Mouse (Mus musculus) kidney, adult 18-20 months (tissue): ENCODE data around the gene Tmcc3.

Experiments
- DNase-seq: peaks from one replicate; pipeline ENCODE4 v3.0.0; 2021

Gene Tmcc3

DNA sequence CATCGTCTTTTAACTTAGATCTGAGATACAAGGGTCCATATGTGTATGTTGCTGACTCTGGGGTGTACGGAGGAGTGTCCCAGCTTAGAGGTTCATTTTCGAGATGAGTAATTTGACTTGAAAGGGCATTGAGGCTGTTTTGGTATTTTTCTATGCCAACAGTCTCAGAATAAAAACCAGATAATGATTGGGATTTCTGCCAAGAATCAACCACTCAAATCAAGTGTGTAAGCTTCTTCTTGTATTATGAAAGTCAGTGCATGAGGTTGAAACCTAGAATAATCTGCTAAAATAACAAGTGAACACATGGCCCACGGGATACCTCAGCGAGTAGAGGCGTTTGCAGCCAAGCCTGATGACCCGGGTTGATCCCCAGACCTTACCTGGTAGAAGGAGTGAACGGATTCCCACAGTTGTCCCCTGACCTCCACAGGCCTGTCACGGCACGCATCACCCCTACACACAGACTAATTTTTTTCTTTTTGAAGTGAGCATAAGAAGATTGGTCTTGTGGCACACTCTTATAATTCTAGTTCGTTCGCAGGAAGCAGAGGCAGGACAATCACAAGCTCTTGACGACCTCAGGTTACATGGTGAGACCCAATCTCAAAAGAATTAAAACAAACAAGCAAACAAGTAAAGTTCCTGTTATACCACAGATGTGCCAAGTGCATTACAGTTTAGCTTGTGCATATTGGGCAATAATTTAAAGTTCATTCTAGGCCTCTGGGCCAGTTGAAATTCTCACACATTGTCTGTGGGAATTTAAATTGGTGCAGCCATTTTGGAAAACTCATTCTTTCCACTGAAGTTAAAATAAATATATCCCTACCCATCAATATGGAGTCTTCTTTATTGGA, 165.8 kb downstream of the Tmcc3 start:
- DNase-seq: no peak

DNA sequence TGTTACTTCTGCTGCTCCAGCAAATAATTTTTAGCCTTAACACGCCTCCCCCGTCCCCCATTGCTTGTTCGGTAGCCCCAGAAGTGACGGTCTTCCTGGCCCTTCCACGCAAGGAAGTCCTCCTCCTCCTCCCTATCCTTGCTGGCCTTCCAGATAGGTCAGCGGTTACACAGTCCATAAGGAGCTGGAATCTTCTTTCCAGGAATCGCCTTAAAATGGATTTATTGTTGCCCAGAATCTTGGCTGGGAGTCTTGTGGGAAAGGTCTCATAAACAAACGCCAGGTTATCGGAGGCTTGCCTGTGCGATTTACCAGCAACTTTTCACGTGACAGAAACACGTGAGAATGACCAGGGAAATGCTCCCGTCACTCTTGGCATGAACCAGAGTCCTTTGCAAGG, 167.9 kb downstream of the Tmcc3 start:
- DNase-seq: peak; percentile 37

DNA sequence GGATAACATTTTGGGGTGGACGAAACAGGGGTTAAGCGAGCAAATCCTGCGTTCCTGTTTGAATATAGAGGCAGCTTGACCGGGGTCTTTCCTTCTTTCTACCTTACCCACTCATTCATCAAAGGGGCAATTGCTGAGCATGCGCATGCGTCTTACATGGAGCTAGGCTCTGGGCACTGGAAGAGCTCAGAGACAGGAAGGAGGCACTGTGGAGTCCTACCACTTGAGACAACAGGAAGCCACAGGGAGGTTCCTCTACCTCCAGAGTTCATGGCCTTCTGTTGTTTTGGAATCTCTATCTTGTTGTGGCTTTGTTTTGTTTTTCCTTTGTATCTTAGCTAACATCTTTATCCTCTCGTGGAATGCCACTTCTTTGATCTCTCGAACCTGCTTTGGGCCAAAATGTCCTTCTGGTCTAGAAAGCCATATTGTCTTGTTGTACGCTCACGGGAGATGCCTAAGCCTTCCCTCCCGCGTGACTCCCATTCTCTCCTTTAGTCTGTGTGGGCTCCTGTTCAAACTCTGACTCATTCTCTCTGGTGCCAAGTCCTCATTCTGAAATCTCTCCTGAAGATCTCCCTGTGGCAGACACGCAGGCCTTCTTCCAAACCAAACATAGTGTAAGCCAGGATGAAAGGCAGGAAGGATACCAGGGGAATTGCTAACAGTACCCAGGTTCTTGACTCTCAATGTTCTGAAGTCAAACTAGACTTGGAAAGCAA, 168.8 kb downstream of the Tmcc3 start:
- DNase-seq: peak; percentile 57

DNA sequence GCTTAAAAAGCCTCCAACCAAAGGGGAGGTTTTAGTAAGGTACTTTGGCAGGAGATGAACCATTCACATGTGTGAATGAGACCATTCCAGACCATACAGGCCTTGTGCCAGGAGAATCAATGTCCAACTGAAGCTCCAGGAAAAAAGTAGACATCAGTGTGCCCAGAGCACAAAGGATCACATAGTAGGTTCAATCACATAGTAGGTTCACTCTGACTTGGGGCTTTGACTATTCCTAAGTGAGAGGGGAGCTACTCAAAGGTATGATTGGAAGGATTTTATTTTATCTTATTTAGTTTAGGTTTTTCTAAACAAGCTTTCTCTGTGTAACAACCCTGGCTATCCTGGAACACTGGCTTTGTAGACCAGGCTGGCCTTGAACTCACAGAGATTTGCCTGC, 169.9 kb downstream of the Tmcc3 start:
- DNase-seq: no peak

DNA sequence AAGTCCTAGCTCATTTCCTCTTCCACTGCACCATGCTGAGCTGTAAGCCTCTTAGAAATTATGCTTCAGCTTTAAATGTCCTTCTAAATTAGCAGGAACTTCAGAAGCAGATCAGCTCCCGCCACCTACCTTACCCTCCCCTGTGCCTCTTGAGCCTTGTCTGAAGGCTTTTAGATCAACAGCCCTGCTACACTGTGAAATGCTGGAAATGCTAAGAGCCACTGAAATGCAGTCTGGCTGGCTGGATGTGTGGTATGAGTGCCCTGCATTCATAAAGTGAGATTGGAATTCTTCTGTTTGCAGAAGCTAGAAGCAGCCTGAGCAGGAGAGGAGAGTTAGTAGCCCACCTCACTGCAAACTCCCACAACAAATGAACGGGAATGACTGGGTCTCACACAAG, 174.4 kb downstream of the Tmcc3 start:
- no peak for DNase-seq

DNA sequence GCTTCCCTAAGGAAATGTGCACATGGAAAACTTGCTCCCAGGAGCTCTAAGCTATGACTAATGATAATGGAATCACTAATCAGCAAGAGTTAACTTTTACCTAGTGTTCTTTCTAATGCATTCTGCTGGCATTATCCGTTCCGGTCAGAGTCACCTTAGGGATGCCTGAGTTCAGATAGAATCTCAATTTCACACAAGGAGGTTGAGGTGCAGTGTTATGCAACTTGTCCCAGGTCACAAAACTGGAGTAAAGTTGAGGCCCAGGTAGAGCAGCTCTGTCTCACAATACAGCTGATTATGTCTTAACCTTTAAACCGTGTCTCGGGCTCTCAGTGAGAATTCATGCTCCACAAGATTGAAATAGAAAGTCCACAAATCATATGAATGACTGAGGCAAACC, 177.8 kb downstream of the Tmcc3 start:
- DNase-seq: no peak

DNA sequence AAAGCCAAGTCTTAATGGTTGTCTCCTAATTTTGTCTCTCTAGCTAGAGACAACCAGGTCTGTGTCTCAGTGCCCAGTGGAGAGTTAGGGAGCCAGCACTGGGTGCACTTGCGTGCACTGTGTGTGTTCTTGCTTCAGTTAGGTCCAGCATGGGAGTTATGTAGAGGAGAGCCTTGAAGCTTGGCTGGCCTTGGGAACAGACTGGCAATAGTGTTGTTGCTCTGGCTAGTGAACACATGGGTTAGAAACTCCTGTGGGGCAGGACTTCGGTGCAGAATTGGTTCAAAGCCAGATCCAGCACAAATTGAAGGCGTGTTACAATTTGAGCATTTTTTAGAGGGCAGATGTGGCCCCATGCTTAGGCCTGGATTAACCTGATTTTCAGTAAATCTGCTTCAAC, 179.3 kb downstream of the Tmcc3 start:
- DNase-seq: no peak

DNA sequence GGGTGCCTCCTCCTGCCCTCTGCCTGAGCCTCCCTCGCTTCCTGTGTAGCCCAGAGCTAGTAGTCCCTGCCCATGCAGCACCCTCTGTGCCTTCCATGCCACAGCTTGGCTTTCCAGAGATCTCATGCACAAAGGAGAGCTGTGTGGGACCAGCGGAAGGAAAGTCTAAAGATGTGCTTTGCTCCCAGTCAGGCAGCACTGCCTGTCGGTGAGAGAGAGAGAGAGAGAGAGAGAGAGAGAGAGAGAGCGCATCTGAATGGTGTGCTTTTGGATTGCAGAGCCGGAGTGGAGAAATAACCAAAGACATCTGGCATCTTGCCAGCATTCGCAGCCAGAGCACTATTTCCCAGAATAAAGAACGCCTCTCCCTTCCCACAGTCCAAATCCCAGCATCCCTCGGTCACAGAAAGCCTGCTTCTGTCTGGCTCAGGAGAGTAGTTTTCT, 182.7 kb downstream of the Tmcc3 start:
- peak; percentile 17 for DNase-seq

DNA sequence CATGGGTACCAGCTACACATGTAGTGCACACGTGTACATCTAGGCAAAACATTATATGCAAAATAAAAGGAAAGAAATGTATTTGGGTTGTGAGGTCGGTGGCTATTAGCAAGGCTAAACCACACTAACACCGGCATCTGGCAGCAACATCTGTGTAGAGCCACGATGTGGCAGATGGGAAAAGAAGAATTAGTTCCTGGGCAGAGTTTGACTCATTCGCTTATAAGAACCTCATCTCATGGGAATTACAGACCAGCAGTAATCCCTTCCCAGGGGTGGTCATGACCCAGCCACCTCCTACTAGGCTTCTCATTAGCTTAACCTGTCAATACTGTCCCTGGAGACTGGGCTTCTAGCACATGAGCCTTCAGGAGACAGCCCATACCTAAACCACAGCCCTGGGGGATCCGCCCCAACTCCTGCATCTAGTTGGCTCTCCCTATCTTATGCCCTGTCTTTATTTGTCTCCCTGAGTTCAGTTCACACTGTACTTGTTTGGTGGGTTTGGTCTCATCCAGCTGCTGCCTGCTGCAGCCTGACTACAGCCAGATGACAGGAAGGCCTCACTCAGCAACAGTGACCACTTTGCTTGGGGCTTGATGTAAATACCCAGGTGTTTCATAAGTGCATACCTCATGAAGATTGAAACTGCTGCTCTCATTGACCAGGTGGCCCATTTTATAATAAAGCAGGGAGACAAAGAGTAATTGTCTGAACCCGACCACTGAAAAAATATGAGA, 183.9 kb downstream of the Tmcc3 start:
- DNase-seq: no peak

DNA sequence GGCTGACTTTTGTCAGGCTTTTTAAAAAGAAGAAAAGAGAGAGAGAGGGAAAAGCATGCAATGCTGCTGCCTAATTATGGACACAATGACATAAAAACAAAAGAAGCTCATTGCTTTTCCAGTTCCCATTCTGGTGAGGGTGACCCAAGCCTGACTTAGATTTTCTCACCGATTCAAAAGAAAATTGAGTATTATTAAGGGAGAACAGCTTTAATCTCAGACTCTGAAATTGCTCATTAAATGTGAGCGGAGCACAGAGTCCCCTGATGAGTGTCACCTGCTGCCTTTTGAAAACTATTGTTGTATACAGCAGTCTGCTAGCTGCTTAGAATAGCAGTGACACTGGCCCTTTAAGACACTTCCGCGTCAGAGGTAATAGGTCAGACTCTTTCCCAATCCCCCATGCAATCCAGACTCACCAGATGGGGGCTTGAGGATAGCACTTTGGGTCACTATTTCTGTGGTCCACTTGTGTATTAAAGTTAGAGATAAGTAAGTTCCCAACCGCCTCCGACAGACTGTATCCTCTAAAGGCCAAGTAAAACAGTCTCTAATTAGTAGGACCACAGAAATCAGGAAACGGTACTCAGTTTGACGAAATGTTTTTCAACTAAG, 185.2 kb downstream of the Tmcc3 start:
- DNase-seq: no peak

DNA sequence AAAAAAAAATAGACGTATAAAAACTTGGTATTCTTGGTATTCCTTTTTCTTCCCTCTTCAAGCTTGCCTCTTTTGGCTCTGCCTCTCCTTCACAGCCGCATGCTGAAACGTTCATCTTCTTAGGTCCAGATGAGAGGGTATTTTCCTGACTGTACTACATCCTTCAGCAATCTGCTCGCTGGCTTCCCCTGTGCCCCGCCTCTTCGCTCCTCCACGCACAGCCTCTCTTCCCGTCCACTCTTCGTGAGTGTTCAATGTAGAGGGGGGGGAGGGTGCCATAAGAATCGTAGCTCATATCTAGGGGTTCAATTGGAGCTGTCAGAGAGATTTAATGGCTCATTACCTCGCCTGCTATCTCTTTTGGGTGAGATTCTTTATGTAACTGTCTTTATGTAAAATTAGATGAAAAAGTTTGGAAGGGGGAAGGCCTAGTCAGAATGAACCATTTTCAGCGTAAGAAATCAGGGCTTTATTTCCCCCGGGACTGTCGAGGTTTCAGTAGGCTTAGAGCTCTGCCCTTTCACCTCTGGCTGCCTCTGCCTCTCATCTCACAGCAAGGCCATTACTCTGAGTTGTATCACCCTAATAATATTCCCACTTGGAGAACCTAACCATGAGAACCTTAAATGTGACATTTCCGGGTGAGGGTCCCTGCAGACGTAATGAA, 188.6 kb downstream of the Tmcc3 start:
- no peak for DNase-seq

DNA sequence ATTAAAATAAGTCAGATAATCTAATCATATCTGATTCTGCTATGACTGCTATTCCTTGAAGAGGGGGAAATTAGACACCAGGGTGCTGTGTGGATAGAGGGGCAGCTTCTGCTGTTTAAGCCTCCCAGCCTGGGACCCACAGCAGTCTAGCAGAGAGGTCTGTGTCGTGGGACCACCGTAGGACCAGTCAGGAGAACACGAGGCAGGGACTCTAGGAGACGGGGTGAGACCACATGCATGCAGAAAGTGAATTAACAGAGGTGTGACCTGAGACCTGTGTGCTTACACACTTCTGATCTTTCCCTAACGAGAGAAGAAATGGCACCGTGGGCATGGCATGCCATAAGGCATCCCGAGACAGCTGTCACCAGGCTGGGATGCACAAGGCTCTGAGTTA, 189.1 kb downstream of the Tmcc3 start:
- DNase-seq: no peak

DNA sequence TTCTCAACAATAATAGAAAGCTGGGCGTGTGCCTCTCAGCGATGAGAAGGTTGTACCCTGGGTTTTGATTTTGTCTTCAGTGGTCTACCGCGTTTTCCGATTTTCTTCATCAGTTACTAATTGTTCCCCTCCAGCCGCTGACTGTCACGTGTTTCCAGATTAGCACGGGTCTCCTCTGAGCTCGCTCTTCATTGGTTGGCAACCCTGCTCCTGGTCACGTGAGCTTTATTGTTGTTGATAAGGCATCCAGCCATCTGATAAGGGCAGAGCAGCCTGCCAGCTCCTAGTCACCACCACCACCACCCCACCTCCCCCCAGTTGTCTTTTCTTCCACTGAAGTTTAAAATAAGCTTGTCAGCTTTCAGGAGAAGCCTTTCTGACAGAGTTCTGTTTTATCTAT, 190.0 kb downstream of the Tmcc3 start:
- DNase-seq: no peak

DNA sequence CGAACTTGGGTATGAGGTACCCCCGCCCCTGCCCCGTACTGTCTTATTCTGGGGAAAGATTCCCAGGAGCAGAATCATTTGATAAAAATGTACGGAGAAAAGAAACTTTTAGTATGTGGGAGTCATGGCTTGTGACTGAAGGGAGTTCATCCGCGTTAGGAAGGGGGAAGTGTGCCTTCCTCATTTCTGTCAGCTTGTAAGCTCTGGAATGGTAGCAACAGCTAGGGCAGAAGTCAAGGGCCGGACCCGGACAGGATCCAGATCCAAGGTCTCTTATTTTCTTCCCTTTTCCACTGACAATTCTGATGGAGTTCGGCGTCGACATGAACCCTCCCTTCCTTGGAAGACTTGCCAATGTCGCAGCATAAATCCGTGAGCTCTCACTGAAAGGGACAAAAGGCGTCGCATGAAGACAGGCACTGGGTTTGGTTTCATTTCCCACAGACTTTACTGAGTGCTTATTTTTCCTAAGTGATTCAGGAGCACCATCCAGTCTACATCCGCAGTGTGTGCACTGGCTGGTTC, 193.6 kb downstream of the Tmcc3 start:
- DNase-seq: peak; percentile 6

DNA sequence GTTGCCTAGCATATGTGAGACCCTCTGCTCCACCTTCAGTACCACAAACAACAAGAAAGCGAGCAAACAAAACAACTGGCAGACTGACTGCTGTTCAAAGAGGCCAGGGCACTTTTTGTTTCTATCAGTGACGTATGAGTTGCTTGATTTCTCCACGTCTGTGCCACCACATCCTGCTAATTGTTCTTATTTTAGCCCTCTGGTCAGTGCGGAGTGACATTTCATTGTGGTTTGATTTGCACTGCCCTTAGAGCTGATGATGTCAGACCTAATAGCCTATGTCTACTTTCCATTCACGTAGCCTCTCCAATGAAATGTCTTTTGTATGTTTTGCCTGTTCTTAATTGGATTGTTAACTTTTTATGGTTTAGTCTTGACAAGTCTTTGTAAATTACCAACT, 197.1 kb downstream of the Tmcc3 start:
- no peak for DNase-seq

DNA sequence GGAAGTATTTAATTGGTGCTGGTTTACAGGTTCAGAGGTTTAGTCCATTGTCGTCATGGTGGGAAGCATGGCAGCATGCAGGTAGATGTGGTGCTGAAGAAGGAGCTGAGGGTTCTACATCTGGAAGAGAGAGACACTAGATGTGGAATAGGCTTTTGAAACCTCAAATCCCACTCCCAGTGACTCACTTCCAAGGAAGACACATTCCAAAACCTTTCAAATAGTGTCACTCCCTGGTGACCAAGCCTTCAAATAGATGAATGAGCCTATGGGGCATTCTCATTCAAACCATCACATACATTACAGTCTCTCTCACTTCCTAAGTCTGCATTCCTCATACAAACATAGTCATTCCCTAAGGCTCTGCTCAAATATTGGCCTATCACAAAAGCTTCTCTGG, 201.0 kb downstream of the Tmcc3 start:
- DNase-seq: no peak

DNA sequence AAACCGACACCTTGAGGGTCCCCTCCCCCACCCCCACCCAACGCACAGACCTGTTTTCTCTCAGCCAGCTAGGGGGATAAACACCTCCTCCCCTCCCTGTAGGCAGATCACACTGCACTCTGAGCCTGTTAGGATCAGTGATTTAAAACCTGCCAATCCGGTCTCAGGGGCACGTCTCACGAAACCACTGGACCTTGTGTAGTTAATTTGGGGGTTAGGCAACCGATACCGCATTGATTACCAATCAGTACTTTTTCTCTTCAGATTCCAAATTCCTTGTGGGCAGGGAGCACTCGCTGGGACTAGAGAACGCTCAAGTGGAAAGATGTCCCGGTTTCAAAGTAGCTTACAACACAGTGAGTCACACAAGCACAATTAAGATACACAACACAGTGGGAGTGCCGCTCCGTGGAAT, 202.3 kb downstream of the Tmcc3 start:
- peak; percentile 29 for DNase-seq

DNA sequence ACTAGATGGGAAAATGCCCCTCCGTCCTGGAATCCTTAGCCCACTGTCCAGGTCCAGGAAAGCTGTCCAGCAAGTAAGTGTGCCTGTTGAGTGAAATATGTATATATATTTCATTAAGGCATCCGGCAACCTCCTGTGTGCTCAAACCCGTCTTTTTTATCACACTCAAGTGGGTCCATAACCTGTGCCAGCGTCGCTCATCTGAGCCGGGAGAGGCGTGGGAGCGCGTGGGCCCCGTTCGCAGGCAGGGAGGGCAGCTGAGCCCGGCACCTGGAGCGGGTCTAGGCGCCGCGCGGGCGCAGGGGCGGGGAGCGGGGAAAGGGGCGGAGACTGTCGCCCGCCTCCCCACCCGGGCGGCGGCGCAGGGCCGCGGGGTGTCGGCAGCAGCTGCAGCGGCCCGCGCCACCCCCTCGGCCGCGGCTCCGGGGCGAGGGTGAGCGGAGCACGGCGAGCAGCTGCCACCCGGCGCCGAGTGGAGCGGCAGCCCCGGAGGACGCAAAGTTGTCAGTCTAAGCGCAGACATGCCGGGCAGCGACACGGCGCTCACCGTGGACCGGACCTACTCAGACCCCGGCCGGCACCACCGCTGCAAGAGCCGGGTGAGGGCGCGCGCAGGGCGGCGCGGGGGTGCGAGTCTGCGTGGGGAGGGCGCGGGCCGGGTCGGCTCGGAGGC, 202.9 kb downstream of the Tmcc3 start:
- DNase-seq: peak; percentile 84

DNA sequence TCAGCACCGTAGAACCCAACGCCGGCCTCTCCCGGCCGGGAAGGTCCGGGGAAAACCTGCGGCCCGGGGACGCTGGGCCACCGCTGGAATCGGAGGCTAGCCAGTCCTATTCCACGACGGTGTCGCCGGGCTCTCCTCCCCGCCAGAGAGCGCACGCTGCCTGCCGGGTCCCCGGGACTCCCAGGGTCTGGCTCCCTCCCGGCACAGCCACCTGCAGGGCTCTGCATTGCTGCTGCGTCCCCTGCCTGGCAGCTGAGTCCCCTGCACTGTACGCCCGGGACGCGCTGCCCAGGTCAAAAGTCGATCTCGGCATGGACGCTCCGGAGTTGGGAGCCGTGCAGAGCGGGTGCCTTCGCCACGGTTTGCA, 203.4 kb downstream of the Tmcc3 start:
- peak; percentile 83 for DNase-seq

DNA sequence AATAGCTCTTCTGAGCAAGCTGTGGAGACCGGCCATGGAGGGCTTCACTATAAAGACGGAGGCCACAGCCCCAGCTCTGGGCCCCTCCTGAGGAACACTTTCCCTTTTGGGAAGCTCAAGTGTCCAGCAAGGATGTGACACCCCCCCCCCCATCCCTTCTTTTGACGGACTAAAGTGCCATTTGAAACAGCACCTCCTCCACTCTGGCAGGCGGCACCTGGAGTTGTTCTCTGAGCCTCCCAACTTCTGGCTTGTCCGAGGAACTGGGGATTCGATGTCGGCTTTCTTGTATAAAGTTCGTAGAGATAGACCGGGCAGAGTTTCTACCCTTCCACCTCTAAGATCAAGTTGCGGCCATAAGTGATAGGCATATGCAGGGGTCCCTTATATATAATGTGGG, 203.8 kb downstream of the Tmcc3 start:
- DNase-seq: no peak

DNA sequence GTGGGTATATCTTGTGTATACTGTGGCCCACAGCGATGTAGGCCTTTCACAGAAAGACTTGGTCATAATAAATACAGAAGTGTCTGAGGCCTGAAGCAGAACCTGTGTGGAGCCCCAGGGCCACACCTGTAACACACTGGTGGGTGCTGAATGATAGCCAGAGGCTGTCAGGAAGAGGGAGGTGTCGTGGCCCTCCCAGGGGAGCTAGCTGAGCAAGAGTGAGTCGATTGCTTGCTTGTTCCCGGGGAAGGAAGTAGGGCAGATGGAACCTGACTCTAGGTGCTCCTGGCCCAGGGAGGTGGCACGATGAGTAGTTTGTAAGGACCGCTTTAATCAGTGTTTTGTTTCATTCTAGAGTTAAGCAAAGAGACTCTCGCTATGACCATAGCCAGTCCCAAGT, 208.1 kb downstream of the Tmcc3 start:
- no peak for DNase-seq
